Mouse (Mus musculus): ENCODE data around the gene Vamp5. TPM values are rescaled to one million over a fixed set of nuclear protein-coding genes. Genes with fewer than 3 reads are reported as not detected.

The Vamp5 gene
- polyA plus RNA-seq (2016; fragmentation: Nextera tagmentation; extraction: Ambion mirVana), result 6.0 and 7.6 TPM in 2 replicates

DNA sequence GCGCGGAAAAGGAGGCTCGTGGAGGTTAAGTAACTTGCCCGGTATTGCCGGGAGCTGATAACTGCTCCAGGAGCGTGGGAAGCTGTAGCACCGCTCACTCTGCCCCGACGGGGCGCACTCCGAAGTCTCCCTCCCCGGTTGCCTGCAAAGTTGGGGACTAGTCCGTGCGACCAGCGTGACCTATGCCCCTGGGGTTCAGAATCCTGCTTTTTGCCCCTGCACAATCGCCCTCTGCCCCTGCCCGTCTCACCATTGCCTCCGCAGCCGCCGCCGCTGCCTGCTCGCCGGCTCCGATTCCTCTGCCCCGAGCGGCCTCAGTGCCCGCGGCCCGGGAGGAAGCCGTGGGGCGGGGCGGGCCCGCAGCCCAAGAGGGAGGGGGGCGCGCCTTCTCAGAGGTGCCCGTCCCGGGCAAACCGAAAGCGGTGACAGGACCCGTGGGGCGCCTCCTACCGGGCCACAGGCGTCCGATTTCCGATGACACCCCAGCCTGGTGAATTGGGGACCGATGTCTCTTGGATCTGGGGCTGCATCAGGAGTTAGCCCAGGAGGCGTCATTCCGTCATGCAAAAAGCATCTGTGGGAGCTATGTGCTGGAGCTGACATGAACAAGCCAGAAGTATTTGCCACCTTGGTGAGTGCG is at the start of gene Vamp5:
Gene Vamp5 (minus strand): TSS at position 338 of the 640 bp plus-strand sequence.
- Histone ChIP-seq H3K4me1 (peaks cover 8% of the 10 kb centered on the region; the same call in 1 of the 2 replicates), H3K4me2 (peak within 1 kb of the TSS; percentile 66), H3K27ac (no peak within 1 kb of the TSS), H3K9ac (peak within 1 kb of the TSS; percentile 51), H3K36me3 (replicated peaks) (no peaks in the 10 kb centered on the region), H3K9me3 (no peaks in the 10 kb centered on the region), H3K4me3 (replicated peaks) (peak within 1 kb of the TSS; percentile 46), H3K27me3 (peaks cover 38% of the 10 kb centered on the region)
- WGBS, result 3% methylated on average over 41 of the region's 49 CpGs
- ATAC-seq (ENCODE audit: low FRiP score), result no peak; the same call in 1 of the 2 replicates

- no peak overlapping the region for H3K9ac ChIP-seq
- H3K36me3 ChIP-seq (replicated peaks), result peaks cover 71% of the 10 kb centered on the region
- no peaks in the 10 kb centered on the region for H3K9me3 ChIP-seq
- no peaks in the 10 kb centered on the region for H3K4me1 ChIP-seq
- no peak for ATAC-seq (ENCODE audit: low FRiP score)
- H3K27ac ChIP-seq, result no peak overlapping the region
- H3K4me3 ChIP-seq (replicated peaks), result no peak overlapping the region
- no peaks in the 10 kb centered on the region for H3K27me3 ChIP-seq
- no peak overlapping the region for H3K4me2 ChIP-seq
- 92% methylated on average over 21 of the region's 21 CpGs for WGBS
Measured at GRCm38 (mm10) chr6:72429061-72429842, 49.0 kb upstream of the Vamp5 start.

- WGBS, result 39% methylated on average over 8 of the region's 8 CpGs
- no peak overlapping the region for H3K9ac ChIP-seq
- peaks cover 72% of the 10 kb centered on the region for H3K36me3 ChIP-seq (replicated peaks)
- H3K4me3 ChIP-seq (replicated peaks), result no peak overlapping the region
- H3K27me3 ChIP-seq, result no peaks in the 10 kb centered on the region
- no peaks in the 10 kb centered on the region for H3K4me1 ChIP-seq
- no peaks in the 10 kb centered on the region for H3K9me3 ChIP-seq
- ATAC-seq (ENCODE audit: low FRiP score), result peak; percentile 83
- no peak overlapping the region for H3K4me2 ChIP-seq
- no peak overlapping the region for H3K27ac ChIP-seq
Measured at GRCm38 (mm10) chr6:72428036-72428435, 47.8 kb upstream of the Vamp5 start.

DNA sequence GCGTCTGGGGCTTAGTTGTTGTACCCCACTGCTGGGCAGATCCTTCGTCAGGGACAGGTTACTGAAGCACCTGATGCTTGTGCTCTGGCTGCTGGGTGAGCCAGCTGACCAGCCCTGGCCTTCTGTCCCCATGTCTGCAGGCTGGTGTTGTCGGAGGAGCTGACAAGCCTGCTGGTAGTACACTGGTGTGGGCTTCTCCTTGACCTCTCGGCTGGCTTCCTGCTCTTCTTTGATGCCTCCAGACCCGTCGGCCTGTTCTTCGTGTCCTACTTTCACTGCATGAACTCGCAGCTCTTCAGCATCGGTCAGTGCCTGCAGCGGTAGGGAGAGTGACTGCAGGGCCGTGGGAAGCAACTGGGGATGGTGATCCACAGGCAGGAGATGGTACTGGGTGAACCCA is 45.4 kb upstream of the Vamp5 start:
- peaks cover 62% of the 10 kb centered on the region for H3K36me3 ChIP-seq (replicated peaks)

GRCm38 (mm10) chr6:72420901-72421300 is 40.6 kb upstream of the Vamp5 start:
- ATAC-seq (ENCODE audit: low FRiP score), result no peak
- Histone ChIP-seq H3K4me3 (replicated peaks) (no peak overlapping the region), H3K4me1 (peaks cover 1% of the 10 kb centered on the region; the same call in 1 of the 2 replicates), H3K9ac (no peak overlapping the region), H3K27me3 (no peaks in the 10 kb centered on the region), H3K4me2 (no peak overlapping the region), H3K36me3 (replicated peaks) (peaks cover 60% of the 10 kb centered on the region), H3K9me3 (no peaks in the 10 kb centered on the region), H3K27ac (no peak overlapping the region)
- WGBS, result 92% methylated on average over 10 of the region's 10 CpGs

More for the DNA sequence above, 45.4 kb upstream of the Vamp5 start:
- WGBS, result 93% methylated on average over 11 of the region's 11 CpGs
- no peak for ATAC-seq (ENCODE audit: low FRiP score)
- Histone ChIP-seq H3K4me2 (no peak overlapping the region), H3K4me1 (no peaks in the 10 kb centered on the region), H3K27me3 (no peaks in the 10 kb centered on the region), H3K27ac (no peak overlapping the region), H3K9ac (no peak overlapping the region), H3K9me3 (no peaks in the 10 kb centered on the region), H3K4me3 (replicated peaks) (no peak overlapping the region)

DNA sequence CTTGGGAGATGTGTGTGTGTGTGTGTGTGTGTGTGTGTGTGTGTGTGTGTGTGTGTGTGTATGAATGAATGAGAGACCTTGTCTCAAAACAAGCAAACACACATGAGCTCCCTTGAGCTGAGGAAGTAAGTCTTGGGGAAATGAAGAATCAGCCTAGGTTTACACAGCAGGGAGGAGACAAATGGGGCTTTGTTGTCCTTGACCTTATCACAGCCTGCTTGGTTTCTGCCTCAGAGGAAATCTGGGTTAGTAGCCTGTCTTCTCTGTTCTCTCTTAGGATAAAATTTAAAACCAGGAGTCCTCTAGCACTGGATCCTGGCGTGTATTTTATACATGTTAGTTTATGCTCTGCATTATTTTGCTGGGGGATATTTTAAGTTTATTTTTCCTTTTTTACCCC is 39.5 kb upstream of the Vamp5 start:
- Histone ChIP-seq H3K9me3 (no peaks in the 10 kb centered on the region), H3K36me3 (replicated peaks) (peaks cover 49% of the 10 kb centered on the region), H3K4me1 (peaks cover 10% of the 10 kb centered on the region), H3K4me3 (replicated peaks) (no peak overlapping the region), H3K27me3 (no peaks in the 10 kb centered on the region), H3K9ac (no peak overlapping the region), H3K4me2 (no peak overlapping the region), H3K27ac (no peak overlapping the region)
- no peak for ATAC-seq (ENCODE audit: low FRiP score)
- 93% methylated on average over 1 of the region's 1 CpGs for WGBS

DNA sequence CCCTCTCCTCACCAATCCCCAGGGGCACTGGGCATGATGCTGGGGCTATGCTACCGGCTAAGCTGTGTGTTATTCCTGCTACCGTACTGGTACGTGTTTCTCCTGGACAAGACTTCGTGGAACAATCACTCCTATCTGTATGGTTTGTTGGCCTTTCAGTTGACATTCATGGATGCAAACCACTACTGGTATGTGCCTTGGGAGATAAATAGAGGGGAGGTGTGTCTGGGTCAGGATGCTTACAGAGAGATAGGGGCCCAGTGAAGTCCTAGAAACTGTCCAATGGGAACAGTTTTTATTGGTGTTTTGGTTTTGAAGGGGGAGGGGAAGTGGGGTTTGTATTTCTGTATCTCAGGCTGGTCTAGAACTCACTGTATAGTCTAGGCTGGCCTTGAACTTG is 38.0 kb upstream of the Vamp5 start:
- Histone ChIP-seq H3K4me1 (peaks cover 18% of the 10 kb centered on the region), H3K27ac (no peak overlapping the region), H3K9ac (no peak overlapping the region), H3K27me3 (no peaks in the 10 kb centered on the region), H3K9me3 (no peaks in the 10 kb centered on the region), H3K4me3 (replicated peaks) (no peak overlapping the region), H3K36me3 (replicated peaks) (peaks cover 33% of the 10 kb centered on the region), H3K4me2 (no peak overlapping the region)
- WGBS, result 94% methylated on average over 4 of the region's 4 CpGs
- ATAC-seq (ENCODE audit: low FRiP score), result no peak

DNA sequence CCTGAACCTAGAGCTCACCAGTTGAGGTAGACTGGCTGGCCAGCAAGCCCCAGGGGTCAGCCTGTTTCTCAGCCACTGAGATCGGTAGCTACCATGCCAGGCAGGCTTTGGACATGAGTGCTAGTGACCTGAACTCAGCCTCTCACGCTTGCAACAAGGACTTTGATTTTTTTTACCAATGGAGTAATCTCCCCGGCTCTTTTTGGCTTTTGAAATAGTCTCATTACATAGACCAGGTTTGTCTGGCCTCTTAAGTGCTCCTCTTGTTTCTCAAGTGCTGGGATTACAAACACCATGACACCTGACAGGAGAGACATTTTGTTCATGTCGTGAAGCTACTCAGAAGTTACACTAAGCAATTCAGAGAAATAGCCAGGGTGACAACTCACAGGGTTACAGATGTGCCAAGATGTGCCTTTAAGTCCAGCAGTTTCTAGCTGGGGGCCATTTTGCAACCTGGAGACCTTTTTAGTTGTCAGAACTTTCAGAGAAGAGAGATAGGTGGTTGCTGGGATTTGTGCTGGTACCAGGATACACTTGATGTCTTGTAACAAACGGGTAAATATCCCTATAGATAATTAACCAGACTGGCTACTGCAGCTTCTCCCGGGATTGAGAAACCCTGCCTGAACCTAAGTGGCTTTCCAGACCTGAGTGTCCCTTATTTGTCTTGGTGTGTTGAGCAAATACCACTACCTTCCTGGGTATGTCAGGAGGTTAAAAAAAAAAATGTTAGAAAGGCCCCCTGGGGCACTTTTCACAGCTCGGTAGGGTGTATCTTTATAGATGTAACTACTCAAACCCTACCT is 35.9 kb upstream of the Vamp5 start:
- Histone ChIP-seq H3K4me1 (peaks cover 18% of the 10 kb centered on the region), H3K4me3 (replicated peaks) (no peak overlapping the region), H3K9me3 (no peaks in the 10 kb centered on the region), H3K27ac (no peak overlapping the region), H3K36me3 (replicated peaks) (peaks cover 21% of the 10 kb centered on the region), H3K27me3 (no peaks in the 10 kb centered on the region), H3K9ac (no peak overlapping the region), H3K4me2 (no peak overlapping the region)
- 89% methylated on average over 7 of the region's 7 CpGs for WGBS
- no peak for ATAC-seq (ENCODE audit: low FRiP score)

GRCm38 (mm10) chr6:72415181-72415580 is 34.9 kb upstream of the Vamp5 start:
- Histone ChIP-seq H3K27ac (no peak overlapping the region), H3K9me3 (no peaks in the 10 kb centered on the region), H3K4me3 (replicated peaks) (peak overlapping the region; percentile 78), H3K36me3 (replicated peaks) (peaks cover 21% of the 10 kb centered on the region), H3K4me2 (peak overlapping the region; percentile 81), H3K4me1 (peaks cover 18% of the 10 kb centered on the region), H3K27me3 (0 out of 2 replicates have a peak, but pooled peaks cover 4% of the 10 kb centered on the region), H3K9ac (peak overlapping the region; percentile 83; the same call in 1 of the 2 replicates)
- WGBS, result 82% methylated on average over 5 of the region's 5 CpGs
- ATAC-seq (ENCODE audit: low FRiP score), result no peak

DNA sequence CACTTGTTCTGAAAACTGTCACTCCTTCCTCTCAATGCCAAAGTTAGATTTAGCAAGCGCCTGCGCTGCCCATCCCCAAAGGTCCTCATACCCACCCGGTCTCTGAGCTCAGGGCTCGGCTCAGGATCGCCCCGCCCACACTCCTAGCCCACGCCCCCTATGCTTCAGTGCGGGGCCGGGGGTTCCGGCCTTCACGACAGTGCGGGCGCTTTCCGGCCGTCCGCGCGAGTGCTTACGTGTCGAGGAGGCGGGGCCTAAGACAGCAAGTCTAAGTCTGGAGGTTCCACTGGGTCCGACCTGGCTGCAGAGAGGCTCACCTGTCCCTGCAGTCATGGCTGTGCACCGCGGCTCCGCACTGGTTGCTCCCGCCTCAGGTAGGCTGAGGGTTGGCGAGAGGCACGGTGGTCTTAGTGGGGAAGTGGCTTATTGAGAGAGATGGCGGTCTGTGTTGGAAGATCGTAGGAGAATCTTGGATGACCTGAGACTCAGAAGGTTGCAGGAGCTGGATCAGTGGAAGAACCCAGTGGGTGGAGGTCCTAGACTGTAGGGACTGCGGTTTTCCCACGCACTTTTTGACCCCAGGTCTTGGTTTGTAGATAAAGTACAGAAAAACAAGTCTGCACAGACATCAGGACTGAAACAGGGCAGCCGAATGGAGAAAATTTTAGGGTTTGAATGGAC is 33.9 kb upstream of the Vamp5 start, which contains the start of gene Ggcx:
Gene Ggcx (plus strand): TSS at position 233 of the 681 bp plus-strand sequence.
- peaks cover 18% of the 10 kb centered on the region for H3K4me1 ChIP-seq
- 0 out of 2 replicates have a peak, but pooled peaks cover 4% of the 10 kb centered on the region for H3K27me3 ChIP-seq
- H3K4me2 ChIP-seq, result peak within 1 kb of the TSS; percentile 81
- H3K36me3 ChIP-seq (replicated peaks), result peaks cover 16% of the 10 kb centered on the region
- H3K27ac ChIP-seq, result no peak within 1 kb of the TSS
- peak; percentile 97 for ATAC-seq (ENCODE audit: low FRiP score)
- H3K9ac ChIP-seq, result peak within 1 kb of the TSS; percentile 83
- peak within 1 kb of the TSS; percentile 78 for H3K4me3 ChIP-seq (replicated peaks)
- 2% methylated on average over 33 of the region's 33 CpGs for WGBS
- no peaks in the 10 kb centered on the region for H3K9me3 ChIP-seq

DNA sequence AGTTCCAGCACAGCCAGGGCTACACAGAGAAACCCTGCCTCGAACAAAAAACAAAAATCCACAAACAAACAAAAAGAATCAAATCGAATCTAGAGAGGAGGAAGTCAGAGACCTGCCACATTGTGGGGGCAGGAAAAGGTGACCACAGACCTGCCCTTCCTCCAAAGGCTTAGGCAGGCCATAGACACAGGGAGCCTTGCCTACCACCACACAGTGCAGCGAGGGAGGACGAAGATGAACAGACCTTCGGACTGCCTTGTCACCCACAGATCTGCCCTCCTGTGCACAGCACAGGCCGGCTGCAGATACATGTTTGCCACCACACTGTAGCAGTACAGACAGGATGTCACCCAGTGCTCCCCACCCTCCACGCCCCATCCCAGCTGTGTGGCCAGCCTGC is 30.2 kb upstream of the Vamp5 start:
- Histone ChIP-seq H3K4me1 (peaks cover 13% of the 10 kb centered on the region), H3K27ac (no peak overlapping the region), H3K9ac (no peak overlapping the region), H3K27me3 (0 out of 2 replicates have a peak, but pooled peaks cover 4% of the 10 kb centered on the region), H3K4me2 (no peak overlapping the region), H3K36me3 (replicated peaks) (no peaks in the 10 kb centered on the region), H3K4me3 (replicated peaks) (no peak overlapping the region), H3K9me3 (no peaks in the 10 kb centered on the region)
- no peak for ATAC-seq (ENCODE audit: low FRiP score)
- WGBS, result 89% methylated on average over 7 of the region's 7 CpGs

Data from forebrain, embryonic 12.5 days (tissue).